Mouse (Mus musculus): ENCODE results near the gene Col6a6. TPM values are rescaled to one million over a fixed set of nuclear protein-coding genes. Genes with fewer than 3 reads are reported as not detected.

Col6a6 gene
- polyA plus RNA-seq, 1 experiment from 2014 or later = not detected

DNA sequence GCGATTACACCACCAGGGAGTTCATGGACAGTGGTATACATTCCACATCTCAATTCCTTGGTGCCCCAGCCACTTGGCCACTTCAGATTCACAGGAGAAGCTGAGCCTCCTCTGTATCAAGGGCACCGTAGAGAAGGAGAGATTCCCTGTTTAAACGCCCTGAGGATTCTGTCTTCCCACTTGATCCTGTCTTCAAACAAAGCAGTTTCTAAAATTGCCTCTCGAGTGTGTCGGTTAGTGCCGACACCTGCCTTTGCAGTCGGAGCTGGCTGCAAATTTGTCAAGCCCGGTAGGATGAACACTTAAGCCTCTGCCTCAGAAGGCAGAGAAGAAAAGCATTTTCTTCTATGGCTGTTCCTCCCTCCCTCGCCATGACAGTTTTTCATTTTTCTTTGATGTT is 134.9 kb downstream of the Col6a6 start:
- Histone ChIP-seq H3K4me2 (ENCODE audit: low read length) (no peak overlapping the region), H3K27ac (ENCODE audit: low read depth, low read length) (no peak overlapping the region)
- 85% methylated on average over 9 of the region's 9 CpGs for WGBS

DNA sequence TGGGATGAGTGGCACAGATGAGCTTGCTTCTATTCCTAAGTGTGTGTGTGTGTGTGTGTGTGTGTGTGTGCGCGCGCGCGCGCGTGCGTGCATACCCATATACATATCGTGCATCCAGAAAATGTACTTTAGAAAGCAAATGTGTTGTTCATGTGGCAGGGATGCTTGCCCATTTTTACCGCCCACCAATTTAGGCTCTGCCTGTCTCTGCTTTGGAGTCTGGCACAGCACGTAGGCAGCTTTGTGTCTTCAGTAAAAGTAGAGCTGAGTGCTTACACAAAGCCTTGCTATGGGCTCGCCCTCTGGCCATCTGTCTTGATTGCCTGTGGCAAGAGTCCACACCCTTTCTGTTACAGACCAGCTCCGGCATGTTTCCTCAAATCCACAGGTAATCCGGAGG is 135.5 kb downstream of the Col6a6 start:
- H3K4me2 ChIP-seq (ENCODE audit: low read length) = no peak overlapping the region
- H3K27me3 ChIP-seq (replicated peaks; ENCODE audit: control insufficient read depth, insufficient read depth, low read length) = no peaks in the 10 kb centered on the region
- ATAC-seq (no peak), DNase-seq (ENCODE audit: low spot score) (no peak)
- no peak overlapping the region for H3K27ac ChIP-seq (ENCODE audit: low read depth, low read length)
- WGBS = 91% methylated on average over 14 of the region's 14 CpGs
- no peaks in the 10 kb centered on the region for H3K4me1 ChIP-seq (ENCODE audit: control insufficient read depth, insufficient read depth, low read length)
- H3K4me3 ChIP-seq (ENCODE audit: low read depth, low read length) = no peak overlapping the region
- no peak overlapping the region for H3K9ac ChIP-seq (ENCODE audit: low read length)
- no peaks in the 10 kb centered on the region for H3K9me3 ChIP-seq (replicated peaks; ENCODE audit: control insufficient read depth, low read length)
- peaks cover 12% of the 10 kb centered on the region for H3K36me3 ChIP-seq (ENCODE audit: control insufficient read depth, insufficient read depth, low read length)

More for the DNA sequence above, 134.9 kb downstream of the Col6a6 start:
- ATAC-seq = no peak
- Histone ChIP-seq H3K4me3 (ENCODE audit: low read depth, low read length) (no peak overlapping the region), H3K9me3 (replicated peaks; ENCODE audit: control insufficient read depth, low read length) (no peaks in the 10 kb centered on the region), H3K4me1 (ENCODE audit: control insufficient read depth, insufficient read depth, low read length) (no peaks in the 10 kb centered on the region), H3K27me3 (replicated peaks; ENCODE audit: control insufficient read depth, insufficient read depth, low read length) (no peaks in the 10 kb centered on the region), H3K9ac (ENCODE audit: low read length) (no peak overlapping the region), H3K36me3 (ENCODE audit: control insufficient read depth, insufficient read depth, low read length) (peaks cover 6% of the 10 kb centered on the region)
- DNase-seq (ENCODE audit: low spot score) = peak; percentile 11

DNA sequence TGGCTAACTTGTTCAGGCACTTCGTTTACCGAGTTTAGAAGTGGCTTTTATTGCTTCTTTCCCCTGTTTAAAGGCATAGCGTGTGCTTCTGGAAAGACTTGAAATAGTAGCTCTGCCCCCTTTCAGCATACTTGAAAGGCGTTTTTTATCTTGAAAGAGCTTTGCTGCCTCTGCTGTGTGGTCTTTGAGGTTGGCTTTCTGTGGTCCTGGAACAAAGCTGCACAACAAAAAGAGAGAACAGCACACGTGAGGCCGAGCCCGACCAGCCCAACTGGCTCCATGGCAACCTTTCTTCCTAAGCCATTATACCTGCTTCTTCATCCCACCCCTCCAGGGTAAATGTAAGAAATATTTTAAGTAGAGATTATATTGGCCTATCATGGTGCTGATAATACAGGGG is 138.5 kb downstream of the Col6a6 start:
- 5% methylated on average over 7 of the region's 7 CpGs for WGBS
- DNase-seq (ENCODE audit: low spot score) (peak; percentile 47), ATAC-seq (0 out of 2 replicates have a peak, but pooled peaks have one; percentile 10)
- Histone ChIP-seq H3K4me2 (ENCODE audit: low read length) (no peak overlapping the region), H3K9me3 (replicated peaks; ENCODE audit: control insufficient read depth, low read length) (no peaks in the 10 kb centered on the region), H3K27ac (ENCODE audit: low read depth, low read length) (no peak overlapping the region), H3K36me3 (ENCODE audit: control insufficient read depth, insufficient read depth, low read length) (peaks cover 38% of the 10 kb centered on the region), H3K9ac (ENCODE audit: low read length) (no peak overlapping the region), H3K27me3 (replicated peaks; ENCODE audit: control insufficient read depth, insufficient read depth, low read length) (no peaks in the 10 kb centered on the region), H3K4me3 (ENCODE audit: low read depth, low read length) (no peak overlapping the region), H3K4me1 (ENCODE audit: control insufficient read depth, insufficient read depth, low read length) (no peaks in the 10 kb centered on the region)

DNA sequence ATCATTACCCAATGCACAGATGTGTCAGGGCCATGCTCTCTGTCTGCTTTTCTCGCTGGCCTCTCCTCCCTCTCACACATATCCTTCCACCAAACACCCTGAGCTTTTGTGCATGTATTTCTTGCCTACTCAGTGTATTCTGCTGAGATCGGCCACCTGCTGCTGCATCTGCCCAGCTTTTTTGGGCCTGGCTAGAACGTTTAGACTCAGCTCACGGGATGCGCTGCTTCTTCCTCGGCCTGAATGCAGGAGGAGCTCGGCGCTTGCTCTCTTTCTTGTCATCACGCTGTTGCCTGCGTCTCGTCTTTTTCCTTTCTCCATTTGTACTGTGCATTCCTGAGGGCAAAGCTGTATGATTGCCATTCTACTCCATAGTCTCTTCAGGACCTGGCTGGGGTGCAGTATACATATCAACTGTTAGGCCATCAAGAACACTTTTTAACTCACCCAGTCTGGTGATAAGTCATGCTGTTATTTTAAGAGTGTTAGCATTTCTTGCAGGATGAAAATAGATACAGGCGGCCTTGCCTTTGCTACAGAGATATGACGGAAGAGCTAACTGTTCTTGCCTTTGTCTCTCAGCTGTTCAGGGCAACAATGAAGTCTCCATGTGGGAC is 143.3 kb downstream of the Col6a6 start:
- H3K4me3 ChIP-seq (ENCODE audit: low read depth, low read length) = no peak overlapping the region
- H3K9ac ChIP-seq (ENCODE audit: low read length) = no peak overlapping the region
- H3K4me1 ChIP-seq (ENCODE audit: control insufficient read depth, insufficient read depth, low read length) = no peaks in the 10 kb centered on the region
- WGBS = 86% methylated on average over 13 of the region's 13 CpGs
- H3K36me3 ChIP-seq (ENCODE audit: control insufficient read depth, insufficient read depth, low read length) = peaks cover 44% of the 10 kb centered on the region
- DNase-seq (ENCODE audit: low spot score) = no peak
- no peaks in the 10 kb centered on the region for H3K9me3 ChIP-seq (replicated peaks; ENCODE audit: control insufficient read depth, low read length)
- H3K4me2 ChIP-seq (ENCODE audit: low read length) = no peak overlapping the region
- H3K27me3 ChIP-seq (replicated peaks; ENCODE audit: control insufficient read depth, insufficient read depth, low read length) = no peaks in the 10 kb centered on the region
- H3K27ac ChIP-seq (ENCODE audit: low read depth, low read length) = no peak overlapping the region
- no peak for ATAC-seq

DNA sequence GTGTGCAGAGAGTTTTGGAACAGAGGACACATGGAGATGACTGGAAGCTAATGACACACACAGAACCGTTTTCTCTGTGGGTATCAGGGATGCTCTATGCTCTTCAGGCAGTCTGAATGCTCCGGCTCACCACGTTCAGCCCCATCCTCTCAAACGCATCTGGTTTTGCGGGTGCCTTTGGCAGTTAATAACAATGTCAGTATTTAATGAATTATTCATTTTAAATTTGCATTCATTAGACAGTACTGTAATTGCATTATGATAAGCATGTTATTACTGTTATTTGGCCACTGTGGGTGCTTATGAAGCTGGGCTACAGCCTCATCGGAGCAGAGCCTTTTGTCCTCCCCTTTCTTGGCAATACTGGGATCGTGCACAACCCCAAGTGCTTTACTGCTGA is 146.6 kb downstream of the Col6a6 start:
- Histone ChIP-seq H3K9me3 (replicated peaks; ENCODE audit: control insufficient read depth, low read length) (no peaks in the 10 kb centered on the region), H3K27me3 (replicated peaks; ENCODE audit: control insufficient read depth, insufficient read depth, low read length) (no peaks in the 10 kb centered on the region), H3K36me3 (ENCODE audit: control insufficient read depth, insufficient read depth, low read length) (peaks cover 45% of the 10 kb centered on the region), H3K4me3 (ENCODE audit: low read depth, low read length) (no peak overlapping the region), H3K4me2 (ENCODE audit: low read length) (no peak overlapping the region), H3K4me1 (ENCODE audit: control insufficient read depth, insufficient read depth, low read length) (no peaks in the 10 kb centered on the region), H3K27ac (ENCODE audit: low read depth, low read length) (peak overlapping the region; percentile 68), H3K9ac (ENCODE audit: low read length) (0 out of 2 replicates have a peak overlapping the region, but pooled peaks have one; percentile 8)
- peak; percentile 68 for DNase-seq (ENCODE audit: low spot score)
- 59% methylated on average over 7 of the region's 7 CpGs for WGBS
- peak; percentile 88 for ATAC-seq

DNA sequence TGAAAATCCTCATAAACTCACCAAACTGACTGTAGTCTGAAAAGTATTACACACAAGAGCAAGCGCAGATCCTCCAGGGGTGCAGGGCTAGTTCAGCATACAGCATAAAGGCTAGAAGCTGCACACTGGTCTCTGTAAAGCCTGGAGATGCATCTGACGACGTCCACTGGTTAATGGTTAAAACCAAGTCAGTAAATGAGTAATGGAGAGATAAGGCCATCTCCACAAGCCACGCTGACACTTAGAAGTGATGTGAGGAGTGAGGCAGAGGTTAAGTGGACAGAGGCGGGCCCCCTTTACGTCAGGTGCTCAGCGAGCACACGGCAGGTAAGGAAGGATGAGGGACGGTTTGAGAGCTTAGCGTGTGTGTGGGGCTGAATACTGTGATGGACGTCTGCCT is 152.0 kb downstream of the Col6a6 start:
- no peaks in the 10 kb centered on the region for H3K4me1 ChIP-seq (ENCODE audit: control insufficient read depth, insufficient read depth, low read length)
- no peak overlapping the region for H3K27ac ChIP-seq (ENCODE audit: low read depth, low read length)
- ATAC-seq = no peak
- H3K27me3 ChIP-seq (replicated peaks; ENCODE audit: control insufficient read depth, insufficient read depth, low read length) = no peaks in the 10 kb centered on the region
- peaks cover 56% of the 10 kb centered on the region for H3K36me3 ChIP-seq (ENCODE audit: control insufficient read depth, insufficient read depth, low read length)
- H3K4me3 ChIP-seq (ENCODE audit: low read depth, low read length) = no peak overlapping the region
- H3K9ac ChIP-seq (ENCODE audit: low read length) = no peak overlapping the region
- H3K4me2 ChIP-seq (ENCODE audit: low read length) = no peak overlapping the region
- no peak for DNase-seq (ENCODE audit: low spot score)
- 91% methylated on average over 11 of the region's 11 CpGs for WGBS
- H3K9me3 ChIP-seq (replicated peaks; ENCODE audit: control insufficient read depth, low read length) = no peaks in the 10 kb centered on the region

DNA sequence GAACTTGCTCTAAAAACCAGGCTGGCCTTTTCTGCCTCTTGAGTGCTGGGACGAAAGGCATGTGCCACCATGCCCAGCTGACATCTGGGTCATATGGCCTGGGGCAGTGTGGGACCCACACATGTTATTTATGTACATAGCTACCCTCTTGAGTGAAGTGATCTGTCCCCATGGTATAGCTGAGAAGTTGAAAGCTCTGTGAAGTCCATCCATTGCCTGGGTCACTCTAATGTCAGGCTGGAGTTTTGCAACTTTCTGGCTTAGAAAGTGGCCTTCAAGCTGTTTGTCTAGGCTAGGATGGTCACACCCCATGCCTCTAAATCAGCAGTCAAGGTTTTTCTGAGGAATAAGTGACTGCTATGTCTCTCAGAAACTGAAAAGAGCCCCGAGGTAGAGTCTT is 155.9 kb downstream of the Col6a6 start:
- Histone ChIP-seq H3K9me3 (replicated peaks; ENCODE audit: control insufficient read depth, low read length) (no peaks in the 10 kb centered on the region), H3K36me3 (ENCODE audit: control insufficient read depth, insufficient read depth, low read length) (peaks cover 70% of the 10 kb centered on the region), H3K27me3 (replicated peaks; ENCODE audit: control insufficient read depth, insufficient read depth, low read length) (no peaks in the 10 kb centered on the region), H3K9ac (ENCODE audit: low read length) (no peak overlapping the region), H3K4me2 (ENCODE audit: low read length) (no peak overlapping the region), H3K4me3 (ENCODE audit: low read depth, low read length) (no peak overlapping the region), H3K4me1 (ENCODE audit: control insufficient read depth, insufficient read depth, low read length) (no peaks in the 10 kb centered on the region), H3K27ac (ENCODE audit: low read depth, low read length) (no peak overlapping the region)
- WGBS = 83% methylated on average over 2 of the region's 2 CpGs
- ATAC-seq = no peak
- no peak for DNase-seq (ENCODE audit: low spot score)

DNA sequence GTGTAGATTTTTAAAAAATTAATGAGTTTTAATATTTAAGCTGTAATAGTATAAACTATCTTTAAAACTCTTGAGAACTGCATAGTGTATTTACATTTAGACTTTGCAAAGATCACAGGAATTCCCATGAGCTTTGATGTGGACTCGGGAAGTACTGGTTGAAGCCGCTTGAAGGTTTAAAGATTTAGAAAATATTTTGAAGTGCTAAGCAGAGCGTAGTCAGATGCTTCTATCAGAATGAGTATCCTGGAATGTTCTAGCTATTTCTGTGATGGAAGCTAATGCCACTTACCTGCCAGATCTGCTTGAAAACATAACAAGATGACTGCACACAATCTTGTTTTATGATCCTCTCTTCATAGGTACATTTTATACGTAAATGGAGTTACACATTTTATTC is 157.0 kb downstream of the Col6a6 start:
- DNase-seq (ENCODE audit: low spot score) = no peak
- WGBS = 99% methylated on average over 4 of the region's 4 CpGs
- Histone ChIP-seq H3K4me1 (ENCODE audit: control insufficient read depth, insufficient read depth, low read length) (no peaks in the 10 kb centered on the region), H3K9ac (ENCODE audit: low read length) (no peak overlapping the region), H3K27me3 (replicated peaks; ENCODE audit: control insufficient read depth, insufficient read depth, low read length) (no peaks in the 10 kb centered on the region), H3K4me2 (ENCODE audit: low read length) (no peak overlapping the region), H3K9me3 (replicated peaks; ENCODE audit: control insufficient read depth, low read length) (no peaks in the 10 kb centered on the region), H3K4me3 (ENCODE audit: low read depth, low read length) (no peak overlapping the region), H3K27ac (ENCODE audit: low read depth, low read length) (no peak overlapping the region), H3K36me3 (ENCODE audit: control insufficient read depth, insufficient read depth, low read length) (peaks cover 68% of the 10 kb centered on the region)
- ATAC-seq = no peak

DNA sequence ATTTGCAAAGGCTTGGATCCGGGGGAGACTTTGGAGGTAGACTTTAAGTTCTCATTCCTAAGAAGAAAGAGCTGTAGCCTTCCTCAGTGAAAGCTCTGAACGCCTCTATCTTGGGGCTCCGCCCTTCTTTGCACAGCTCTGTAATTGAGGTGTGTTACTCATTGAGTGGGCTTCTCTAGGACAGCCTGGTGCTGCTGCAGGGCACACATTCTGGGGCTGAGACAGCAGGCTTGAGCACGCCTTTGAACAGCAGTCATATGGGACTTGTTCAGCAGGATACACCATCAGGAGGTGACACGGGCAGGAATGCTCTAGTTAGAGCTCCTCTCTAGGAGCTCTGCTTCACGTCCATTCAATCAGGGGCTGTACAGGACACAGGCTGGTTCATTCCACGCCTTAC is 162.7 kb downstream of the Col6a6 start:
- Histone ChIP-seq H3K36me3 (ENCODE audit: control insufficient read depth, insufficient read depth, low read length) (peaks cover 73% of the 10 kb centered on the region), H3K4me2 (ENCODE audit: low read length) (no peak overlapping the region), H3K4me1 (ENCODE audit: control insufficient read depth, insufficient read depth, low read length) (no peaks in the 10 kb centered on the region), H3K9me3 (replicated peaks; ENCODE audit: control insufficient read depth, low read length) (no peaks in the 10 kb centered on the region), H3K9ac (ENCODE audit: low read length) (no peak overlapping the region), H3K4me3 (ENCODE audit: low read depth, low read length) (no peak overlapping the region), H3K27ac (ENCODE audit: low read depth, low read length) (no peak overlapping the region), H3K27me3 (replicated peaks; ENCODE audit: control insufficient read depth, insufficient read depth, low read length) (no peaks in the 10 kb centered on the region)
- 93% methylated on average over 7 of the region's 7 CpGs for WGBS
- ATAC-seq = no peak
- DNase-seq (ENCODE audit: low spot score) = no peak

Data from forebrain, embryonic 14.5 days (tissue).